Mouse (Mus musculus) adrenal gland, postnatal 4 days (tissue): Measurements from ENCODE around the gene Aldh4a1. TPM values are rescaled to one million over a fixed set of nuclear protein-coding genes. Genes with fewer than 3 reads are reported as not detected.

Experiments used
- DNase-seq, 2 experiments: peaks; one replicate each; pipeline ENCODE4 v3.0.0; 2021 to 2022; ENCODE audit warnings: low spot score in 2 of 2, mixed read lengths in 2 of 2
- microRNA-seq: library from miRNA; unstranded; fragments of <30 nt; microRNA quantifications from one replicate; pipeline ENCODE4 v1.2.0, GENCODE M21; 2021
- total RNA-seq, 2 experiments: library from RNA; stranded (reverse); gene quantifications; 2 replicates each; pipeline ENCODE4 v1.2.3; 2021

The Aldh4a1 gene
- total RNA-seq, 2 experiments from 2014 or later = 41.8 to 43.4 TPM

DNA sequence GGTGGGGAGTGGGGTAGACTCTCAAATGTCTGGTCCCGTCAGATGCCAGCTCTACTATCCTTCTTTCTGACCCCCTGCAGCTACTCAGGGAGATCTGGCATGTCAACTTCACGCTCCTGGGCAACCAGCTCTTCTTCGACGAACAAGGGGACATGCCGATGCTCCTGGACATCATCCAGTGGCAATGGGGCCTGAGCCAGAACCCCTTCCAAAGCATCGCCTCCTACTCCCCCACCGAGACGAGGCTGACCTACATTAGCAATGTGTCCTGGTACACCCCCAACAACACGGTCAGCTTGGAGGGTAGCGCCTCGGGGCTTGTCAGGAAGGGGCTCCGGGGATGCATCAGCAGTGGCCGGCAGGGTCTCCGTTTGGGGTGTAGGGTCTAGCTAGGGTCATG, 39.2 kb downstream of the Aldh4a1 start:
- no peak for DNase-seq

DNA sequence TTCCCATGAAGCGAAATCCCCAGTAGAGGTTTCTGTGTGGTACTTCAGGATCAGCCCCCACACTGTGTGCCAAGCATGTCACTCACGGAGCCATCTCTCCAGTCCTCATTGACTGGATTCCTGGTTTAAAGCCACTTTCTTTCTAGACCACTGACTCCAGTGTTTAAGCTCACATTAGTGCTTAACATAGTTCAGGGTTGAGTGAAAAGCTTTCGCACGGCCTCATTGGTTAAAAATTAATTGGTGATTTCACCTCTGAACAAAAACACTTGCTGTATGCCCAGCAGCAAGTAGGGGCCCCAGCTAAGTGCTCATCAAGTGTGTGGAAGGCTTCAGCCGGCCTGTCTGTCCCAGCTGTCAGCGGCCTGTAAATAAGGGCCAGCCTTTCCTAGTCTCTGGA, 45.0 kb downstream of the Aldh4a1 start:
- no peak for DNase-seq

DNA sequence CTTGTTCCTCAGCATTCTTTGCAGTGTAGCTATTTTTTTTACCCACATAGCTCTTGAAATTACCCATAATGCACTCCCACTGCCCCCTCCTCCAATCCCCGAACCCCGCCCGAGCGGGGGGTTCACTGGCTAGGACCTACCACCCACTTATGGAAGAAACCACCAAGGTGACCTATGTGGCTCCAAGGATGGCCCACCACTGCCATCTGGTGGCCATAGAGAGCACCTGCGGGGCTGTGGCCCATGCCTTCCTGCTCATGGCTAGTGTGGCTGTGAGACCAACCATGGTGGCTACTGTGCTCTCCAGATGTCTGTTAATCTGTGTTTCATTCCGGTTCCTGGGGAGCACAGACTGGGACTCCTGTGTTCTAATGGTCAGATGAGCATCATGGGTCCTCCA, 47.2 kb downstream of the Aldh4a1 start:
- DNase-seq = peak in 1 of 2 experiments; percentile 11

DNA sequence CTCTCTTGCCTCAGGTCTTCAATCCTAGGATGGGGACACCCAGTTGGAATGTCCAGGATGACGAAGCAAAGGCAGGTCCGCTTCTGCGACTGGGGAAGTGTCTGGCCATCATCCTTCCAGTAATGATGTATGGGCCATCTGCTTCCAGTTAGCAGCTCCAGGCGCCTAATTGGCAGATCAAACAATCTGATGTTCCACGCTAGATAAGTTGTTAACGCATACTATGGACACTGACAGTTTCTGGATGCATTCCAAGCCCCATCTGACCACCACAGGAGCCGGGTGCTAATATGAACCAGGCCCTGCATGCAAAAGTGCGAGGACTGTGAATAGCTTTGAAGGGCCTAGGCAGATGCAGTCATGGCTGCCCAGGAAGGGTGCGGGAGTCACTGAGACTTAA, 53.0 kb downstream of the Aldh4a1 start:
- DNase-seq = no peak

GRCm38 (mm10) chr4:139683728-139684638, 61.3 kb downstream of the Aldh4a1 start:
- peak in 1 of 2 experiments; percentile 49 for DNase-seq

- peak; percentile 13 to 49 for DNase-seq
These were observed 62.0 kb downstream of the Aldh4a1 start for GRCm38 (mm10) chr4:139684639-139685017.

DNA sequence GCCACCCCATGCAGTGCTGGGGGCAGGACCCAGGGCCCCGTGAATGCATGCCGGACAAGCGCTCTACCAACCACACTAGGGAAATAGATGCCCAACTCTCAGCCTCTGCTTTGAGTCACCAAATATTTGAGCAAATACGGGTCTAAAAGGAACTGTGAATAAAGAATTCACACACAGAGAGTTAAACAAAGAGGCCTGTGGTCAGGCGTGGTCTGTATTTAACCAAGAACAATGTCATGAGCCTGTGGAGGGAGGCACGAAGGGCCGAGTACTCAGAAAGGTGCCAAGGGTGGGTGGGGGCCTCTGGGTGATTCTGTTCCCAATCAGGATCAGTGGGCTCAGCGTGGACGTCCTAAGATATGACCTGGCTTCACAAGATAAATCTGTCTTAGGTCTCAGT, 65.4 kb downstream of the Aldh4a1 start:
- no peak for DNase-seq

DNA sequence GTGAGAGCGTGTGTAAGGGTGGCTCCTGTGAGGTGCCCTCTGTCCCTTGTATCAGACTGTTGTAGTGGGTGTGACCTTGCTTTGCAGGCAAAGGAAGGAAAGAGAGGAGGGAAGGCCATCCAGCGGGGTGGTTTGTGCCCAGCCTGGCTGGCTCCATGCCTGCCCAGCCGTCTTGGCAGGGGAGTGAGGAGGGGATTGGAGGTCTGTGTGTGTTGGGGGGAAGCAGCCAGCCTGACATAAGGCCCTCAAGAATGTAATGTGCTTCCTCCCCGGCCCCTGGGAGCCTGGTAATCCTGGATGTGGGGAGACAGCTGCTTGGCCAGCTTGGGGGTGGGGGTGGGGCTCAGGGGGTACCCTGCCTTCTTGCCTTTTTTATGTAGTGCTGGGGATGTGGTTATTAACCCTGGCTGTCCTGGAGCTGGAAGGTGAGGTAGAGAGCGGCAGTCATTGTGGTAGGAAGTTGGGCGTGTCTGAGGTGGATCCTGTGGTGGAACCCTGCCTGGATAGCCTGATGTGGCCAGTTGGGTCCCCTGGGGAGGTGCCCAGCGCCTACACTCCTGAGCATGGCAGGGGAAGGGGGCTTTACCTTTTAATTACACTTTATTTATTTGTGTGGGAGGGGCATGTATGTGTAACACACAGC, 67.1 kb downstream of the Aldh4a1 start:
- no peak for DNase-seq

- DNase-seq = no peak
These were observed 70.6 kb downstream of the Aldh4a1 start for GRCm38 (mm10) chr4:139693315-139693714.

- no peak for DNase-seq
These were observed 75.1 kb downstream of the Aldh4a1 start for GRCm38 (mm10) chr4:139697755-139698154.

GRCm38 (mm10) chr4:139698602-139699001, 75.9 kb downstream of the Aldh4a1 start:
- DNase-seq = no peak

Small RNAs within 50 kb of the gene (microRNA-seq; reads per million reads assigned to microRNA genes)
- gene Gm25571 = not detected
- gene Mir7020 = not detected

Other genes starting within 250 kb of the Aldh4a1 start
- 10 to 100 TPM; 17.6 to 17.8 TPM for gene Iffo2, start 92.3 kb upstream of the Aldh4a1 start, total RNA-seq
- gene Gm21969, start 19.7 kb upstream of the Aldh4a1 start, total RNA-seq = not detected
- not detected for gene Tas1r2, start 30.7 kb downstream of the Aldh4a1 start, total RNA-seq
- under 1 TPM; 0.11 to 0.40 TPM for gene Pax7, start 210.7 kb downstream of the Aldh4a1 start, total RNA-seq